Mouse (Mus musculus): Measurements from ENCODE around the gene Mettl1.
"Not testable (repeated sequence)": the region's sequence is repeated elsewhere in the genome, so short reads cannot be mapped to it uniquely, and the experiment has no call there.

- not testable (repeated sequence) for TF ChIP-seq TAL1 (conservative IDR thresholded peaks at IDR 0.05; ENCODE audit: low read depth, low read length); CTCF (IDR thresholded peaks at IDR 0.05; ENCODE audit: low read depth, low read length); POLR2AphosphoS5 (IDR thresholded peaks at IDR 0.05; ENCODE audit: insufficient replicate concordance, low read depth, low read length)
Measured at GRCm38 (mm10) chr10:127072969-127073368, 31.8 kb downstream of the Mettl1 start.

All from G1E (cell line).